Mouse (Mus musculus): ENCODE data around the gene Grtp1.

The Grtp1 gene

DNA sequence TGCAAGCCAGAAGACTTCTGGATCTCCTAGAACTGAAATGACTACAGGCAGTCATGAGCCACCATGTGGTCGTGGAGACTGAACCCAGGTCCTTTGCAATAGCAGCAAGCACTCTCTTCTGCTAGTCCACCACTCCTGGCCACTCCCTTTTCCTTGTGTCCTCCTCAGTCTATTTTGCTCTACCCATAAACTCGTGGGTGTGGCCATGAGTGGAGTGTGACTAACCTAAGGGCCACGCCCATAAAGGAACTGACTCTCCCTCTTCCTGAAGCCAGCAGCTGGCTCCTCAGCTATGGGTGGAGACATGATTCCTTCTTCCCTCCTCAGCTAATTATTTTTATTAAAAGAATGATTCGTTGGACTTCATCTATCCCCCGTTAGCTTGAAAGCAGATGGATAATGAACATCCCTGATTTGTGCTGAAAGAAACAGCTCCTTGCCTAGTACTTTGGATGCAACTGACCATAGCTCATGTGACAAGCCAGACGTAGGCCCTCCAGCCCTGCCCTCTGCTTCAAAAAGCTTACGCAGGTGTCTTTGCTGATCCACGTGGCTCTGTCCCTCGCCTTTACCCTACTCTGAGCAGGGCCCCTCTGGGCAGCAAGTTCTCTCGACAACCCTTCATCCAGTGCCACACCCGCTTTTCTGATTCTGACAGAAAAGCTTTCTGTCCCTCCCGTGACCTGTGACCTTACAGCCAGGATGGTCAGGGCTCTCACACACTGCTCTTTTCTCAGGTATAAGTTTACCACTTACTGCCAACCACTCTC lies 4.1 kb upstream of the Grtp1 start:
- no peak for DNase-seq (ENCODE audit: low spot score in 2 of 2)

DNA sequence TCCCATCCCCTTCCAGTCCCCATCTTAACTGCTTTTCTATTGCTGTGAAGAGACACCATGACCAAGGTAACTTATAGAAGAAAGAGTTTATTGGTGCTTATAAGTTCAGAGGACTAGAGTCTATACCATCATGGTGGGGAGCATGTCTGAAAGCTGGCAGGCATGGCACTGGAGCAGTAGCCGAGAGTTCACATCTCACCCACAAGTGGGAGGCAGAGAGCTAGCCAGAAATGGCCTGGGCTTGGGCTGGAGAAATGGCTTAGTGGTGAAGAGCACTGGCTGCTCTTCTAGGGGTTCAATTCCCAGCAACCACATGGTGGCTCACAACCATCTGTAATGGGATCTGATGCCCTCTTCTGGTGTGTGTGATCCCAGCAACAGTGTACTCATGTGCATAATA lies 3.1 kb upstream of the Grtp1 start:
- DNase-seq (ENCODE audit: low spot score in 2 of 2), result no peak

DNA sequence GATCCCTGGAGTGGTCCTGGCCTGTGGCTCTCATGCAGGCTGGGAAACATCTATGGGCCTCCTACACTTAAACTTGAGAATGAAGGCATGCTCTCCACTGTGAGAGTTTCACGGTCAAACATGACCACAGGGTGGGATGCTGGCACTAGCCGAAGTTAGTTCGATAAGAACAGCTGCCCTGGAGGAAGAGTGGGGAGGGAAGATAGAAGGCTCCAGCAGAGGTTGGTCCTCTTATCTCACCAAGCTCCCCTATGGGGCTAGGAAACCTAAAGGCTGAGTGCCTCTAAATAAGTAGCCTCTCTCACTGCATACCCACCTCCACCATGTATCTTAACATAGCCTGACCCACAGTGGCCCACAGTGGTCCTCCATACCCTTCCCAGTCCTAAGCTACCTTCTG lies 2.4 kb upstream of the Grtp1 start:
- DNase-seq (ENCODE audit: low spot score in 2 of 2), result no peak

DNA sequence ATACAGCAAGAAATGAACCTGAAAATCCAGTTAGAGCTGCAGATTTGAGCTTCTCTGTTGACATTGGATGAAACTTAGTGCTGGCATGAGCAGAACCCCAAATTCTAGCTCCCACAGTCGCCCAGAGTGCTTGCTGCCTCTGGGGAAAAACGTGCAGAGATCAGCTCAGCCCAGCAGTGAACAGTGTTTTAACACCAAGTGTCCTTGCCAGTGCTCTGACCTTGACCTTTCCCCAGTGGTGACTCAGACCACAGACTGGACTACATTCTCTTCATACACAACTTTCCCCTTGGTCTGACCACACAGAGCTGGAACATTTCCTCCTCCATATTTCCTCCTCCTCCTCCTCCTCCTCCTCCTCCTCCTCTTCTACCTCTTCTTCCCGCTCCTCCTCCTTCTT lies 1.6 kb upstream of the Grtp1 start:
- no peak for DNase-seq (ENCODE audit: low spot score in 2 of 2)

DNA sequence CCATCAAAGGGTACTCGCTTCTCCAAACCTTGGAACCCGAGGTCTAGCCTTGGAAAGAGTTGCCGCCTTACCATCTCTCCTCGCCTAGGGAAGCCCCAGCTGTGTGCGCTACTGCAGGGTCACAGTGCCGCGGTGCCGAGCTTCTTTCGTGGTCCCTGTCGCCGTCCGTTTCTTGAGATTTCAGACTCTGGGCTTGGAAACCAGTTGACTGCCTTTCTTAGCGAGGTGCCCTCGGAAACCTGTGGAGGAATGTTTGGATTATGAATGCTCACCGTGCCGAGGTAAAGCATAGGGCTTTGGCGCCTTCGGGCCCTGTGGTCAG lies 554 bp upstream of the Grtp1 start:
- no peak for DNase-seq (ENCODE audit: low spot score in 2 of 2)

DNA sequence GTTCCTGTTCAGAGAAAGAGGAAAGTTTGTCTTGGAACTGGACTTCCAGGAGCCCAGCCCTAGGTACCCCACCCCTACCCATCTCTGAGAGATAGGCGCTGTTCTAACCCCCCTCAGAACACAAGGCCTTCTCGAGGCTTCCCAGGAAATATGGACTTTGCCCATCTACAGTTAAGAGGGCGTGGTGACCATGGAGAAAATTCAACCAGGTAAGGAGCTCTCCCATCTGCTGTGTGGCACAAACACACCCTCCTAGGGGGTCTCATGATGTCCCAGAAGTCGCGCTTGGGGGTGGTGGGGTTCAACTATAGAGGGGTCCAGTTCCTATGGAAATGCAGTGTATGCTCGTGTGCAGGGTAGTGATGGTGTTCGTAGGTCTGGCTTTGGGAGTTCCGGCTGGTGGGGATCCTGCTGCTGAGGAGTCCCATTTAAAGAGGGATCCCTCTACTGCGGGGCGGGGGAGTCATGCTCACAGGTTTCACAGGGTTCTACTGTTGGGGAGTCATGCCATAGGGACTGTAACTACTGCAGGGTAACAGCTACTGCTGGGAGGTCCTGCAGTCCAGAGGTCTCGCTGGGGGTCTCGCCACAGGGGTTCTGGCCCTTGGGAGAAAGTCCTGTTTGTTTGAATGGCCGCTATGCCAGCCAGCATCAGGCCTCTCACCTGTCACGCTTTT lies 897 bp downstream of the Grtp1 start:
- DNase-seq (ENCODE audit: low spot score in 2 of 2), result no peak

DNA sequence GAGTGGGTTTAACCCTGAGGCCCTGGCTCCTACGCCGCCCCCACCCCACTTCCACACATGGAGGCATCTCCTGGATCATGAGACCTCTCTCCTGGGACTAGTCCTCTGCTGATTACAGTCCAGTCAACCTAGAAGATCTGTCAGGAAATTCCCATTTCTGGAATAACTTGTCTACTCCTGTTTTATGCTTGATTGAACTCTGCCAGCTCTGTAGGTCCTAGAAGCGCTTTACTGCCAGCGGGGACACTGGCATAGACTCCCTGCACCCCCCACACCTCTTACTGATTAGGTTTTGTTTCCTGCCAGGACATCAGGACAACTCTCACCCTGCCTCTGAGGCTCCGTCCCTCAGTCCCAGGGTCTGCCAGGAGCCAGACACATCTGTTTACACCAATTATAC lies 2.9 kb downstream of the Grtp1 start:
- no peak for DNase-seq (ENCODE audit: low spot score in 2 of 2)

DNA sequence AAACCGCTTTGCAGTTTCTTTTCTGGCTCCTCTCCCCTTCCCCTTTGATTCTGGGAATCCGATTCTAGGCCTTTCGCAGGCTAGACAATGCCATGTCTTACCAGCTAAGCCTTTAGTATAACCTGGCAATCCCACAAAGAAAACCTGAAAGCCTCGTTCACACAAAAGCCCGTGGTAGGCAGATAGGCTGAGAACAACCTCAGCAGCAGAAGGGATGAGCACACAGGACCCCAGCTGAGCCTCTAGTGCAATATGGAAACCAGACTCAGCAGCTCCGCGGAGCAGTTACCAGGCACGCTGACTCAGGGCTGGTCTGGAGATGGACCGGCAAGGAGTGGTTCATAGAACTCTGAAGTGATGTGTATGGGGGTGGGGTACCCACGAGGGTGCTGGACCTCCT lies 5.6 kb downstream of the Grtp1 start:
- DNase-seq (ENCODE audit: low spot score in 2 of 2), result no peak

DNA sequence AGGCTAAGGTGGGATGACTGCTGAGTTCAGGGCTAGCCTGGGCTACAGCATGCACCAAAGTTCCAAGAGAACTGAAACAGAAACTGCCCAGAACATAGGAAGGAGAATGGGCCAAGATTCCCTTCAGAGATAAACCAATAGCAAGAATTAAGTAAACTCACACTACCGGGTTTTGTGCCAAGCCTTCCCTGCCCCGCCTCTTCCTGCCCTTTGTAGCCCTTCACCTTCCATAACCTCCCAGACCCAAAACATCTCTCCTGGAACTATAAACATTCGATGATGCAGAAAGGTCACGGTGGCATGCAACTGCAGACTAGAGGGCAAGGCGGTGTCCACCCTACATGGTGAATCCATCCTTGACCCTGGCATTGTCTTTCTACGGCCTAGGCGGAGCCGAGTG lies 10.2 kb downstream of the Grtp1 start:
- DNase-seq (ENCODE audit: low spot score in 2 of 2), result no peak

DNA sequence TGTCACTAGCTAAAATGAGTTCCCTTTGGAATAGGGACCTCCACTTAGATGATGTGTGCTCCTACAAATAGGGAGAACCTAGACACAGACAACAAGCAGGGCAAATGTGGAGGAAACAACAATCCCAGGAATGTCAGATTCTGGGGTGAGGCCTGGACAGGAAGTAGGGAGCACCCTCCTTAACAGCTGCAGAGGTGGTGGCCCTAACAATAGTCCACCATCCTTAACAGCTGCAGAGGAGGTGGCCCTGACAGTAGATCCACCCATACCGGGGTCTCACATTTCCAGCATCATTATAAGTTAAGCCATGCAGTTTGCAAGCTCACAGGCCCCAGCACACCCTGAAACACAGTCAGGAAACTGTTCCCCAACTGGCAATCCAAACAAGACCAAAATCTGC lies 11.6 kb downstream of the Grtp1 start:
- DNase-seq (ENCODE audit: low spot score in 2 of 2), result no peak

DNA sequence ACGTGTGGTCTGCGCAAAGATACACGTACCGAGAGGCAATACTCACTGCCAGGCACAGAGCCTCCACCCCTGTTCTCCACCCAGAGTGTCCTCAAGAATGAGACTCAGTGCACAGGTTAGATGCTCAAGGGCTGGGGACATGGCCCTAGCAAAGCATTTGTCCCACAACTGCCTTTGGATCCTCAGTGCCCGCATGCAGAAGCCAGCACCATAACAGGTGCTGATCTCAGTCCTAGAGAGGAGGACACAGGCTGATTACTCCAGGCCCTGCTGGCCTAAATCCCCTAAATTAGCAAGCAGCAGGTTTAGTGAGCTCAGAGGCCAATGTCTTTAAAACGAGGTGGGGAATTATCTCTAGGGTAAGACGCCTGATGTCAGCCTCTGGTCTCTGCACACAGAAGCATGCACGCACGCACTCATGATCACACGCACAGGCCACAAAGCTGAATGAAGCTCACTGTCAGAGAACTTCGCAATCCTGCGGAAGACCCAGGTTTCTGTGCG lies 12.3 kb downstream of the Grtp1 start:
- no peak for DNase-seq (ENCODE audit: low spot score in 2 of 2)

DNA sequence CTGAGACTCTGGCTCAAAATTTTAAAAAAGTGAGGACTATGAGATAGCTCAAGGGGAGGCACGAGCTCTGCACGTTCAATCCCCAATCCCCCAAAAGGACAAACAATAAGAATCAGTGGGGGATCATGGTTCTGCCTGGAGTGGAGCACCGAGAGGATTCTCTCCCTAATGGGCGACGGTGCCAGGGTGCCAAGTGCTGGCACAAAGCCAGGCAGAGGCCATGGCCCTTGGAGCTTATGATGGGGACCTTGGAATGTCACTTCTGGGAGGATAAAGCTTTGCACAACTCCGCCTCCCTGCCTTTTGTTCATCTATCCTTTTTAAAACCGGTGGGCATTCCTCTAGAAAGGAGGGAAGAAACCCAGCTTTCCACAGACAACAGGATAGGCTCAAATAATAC lies 12.8 kb downstream of the Grtp1 start:
- no peak for DNase-seq (ENCODE audit: low spot score in 2 of 2)

DNA sequence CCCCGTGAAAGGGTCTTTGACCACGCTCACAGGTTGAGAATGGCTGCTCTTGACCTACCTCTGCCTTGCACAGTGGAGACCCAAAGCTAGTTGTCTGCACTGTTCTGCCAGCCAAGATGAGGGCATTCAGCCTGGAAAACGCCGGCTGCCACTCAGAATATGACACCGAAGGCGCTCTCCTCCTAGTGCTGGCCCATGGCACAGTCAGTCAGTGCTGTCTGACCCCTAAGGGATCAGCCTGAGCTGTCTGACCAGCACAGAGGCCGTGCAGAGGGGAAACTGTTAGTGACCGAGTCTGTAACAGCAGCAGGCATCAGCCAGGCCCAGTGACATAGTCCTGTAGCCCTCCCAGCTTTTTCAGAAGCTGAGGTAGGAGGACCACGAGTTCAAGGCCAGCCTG lies 13.2 kb downstream of the Grtp1 start:
- DNase-seq (ENCODE audit: low spot score in 2 of 2), result no peak

DNA sequence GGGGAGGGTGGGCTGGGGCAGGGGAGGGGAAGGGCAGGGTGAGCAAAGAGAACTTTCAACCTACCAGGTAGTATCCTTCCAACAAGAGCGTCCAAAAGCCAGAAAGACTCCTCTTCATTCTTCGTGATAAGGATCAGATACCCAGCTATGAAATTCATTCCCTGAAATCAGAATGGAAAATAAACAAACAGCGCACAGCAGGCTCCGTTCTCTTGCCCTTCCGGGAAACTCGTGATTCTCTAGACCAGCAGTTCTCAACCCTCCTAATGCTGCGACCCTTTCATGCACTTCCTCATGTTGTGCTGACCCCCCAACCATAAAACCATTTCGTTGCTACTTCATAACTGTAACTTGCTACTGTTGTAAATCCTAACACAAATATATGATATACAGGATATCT lies 13.6 kb downstream of the Grtp1 start:
- DNase-seq (ENCODE audit: low spot score in 2 of 2), result no peak

DNA sequence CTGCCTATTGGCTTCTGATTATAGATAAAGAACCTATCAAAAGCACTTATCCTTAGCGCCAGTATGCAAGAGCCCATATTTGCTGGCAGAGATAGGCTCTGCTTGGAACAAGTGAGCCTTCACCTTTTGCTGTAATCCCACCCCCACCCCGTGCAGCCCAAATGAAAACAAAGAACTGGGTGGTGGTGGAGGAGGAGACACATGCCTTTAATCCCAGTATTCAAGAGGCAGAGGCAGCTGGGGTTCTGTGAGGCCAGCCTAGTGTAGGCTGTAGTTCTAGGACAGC lies 18.8 kb downstream of the Grtp1 start:
- no peak for DNase-seq (ENCODE audit: low spot score in 2 of 2)

DNA sequence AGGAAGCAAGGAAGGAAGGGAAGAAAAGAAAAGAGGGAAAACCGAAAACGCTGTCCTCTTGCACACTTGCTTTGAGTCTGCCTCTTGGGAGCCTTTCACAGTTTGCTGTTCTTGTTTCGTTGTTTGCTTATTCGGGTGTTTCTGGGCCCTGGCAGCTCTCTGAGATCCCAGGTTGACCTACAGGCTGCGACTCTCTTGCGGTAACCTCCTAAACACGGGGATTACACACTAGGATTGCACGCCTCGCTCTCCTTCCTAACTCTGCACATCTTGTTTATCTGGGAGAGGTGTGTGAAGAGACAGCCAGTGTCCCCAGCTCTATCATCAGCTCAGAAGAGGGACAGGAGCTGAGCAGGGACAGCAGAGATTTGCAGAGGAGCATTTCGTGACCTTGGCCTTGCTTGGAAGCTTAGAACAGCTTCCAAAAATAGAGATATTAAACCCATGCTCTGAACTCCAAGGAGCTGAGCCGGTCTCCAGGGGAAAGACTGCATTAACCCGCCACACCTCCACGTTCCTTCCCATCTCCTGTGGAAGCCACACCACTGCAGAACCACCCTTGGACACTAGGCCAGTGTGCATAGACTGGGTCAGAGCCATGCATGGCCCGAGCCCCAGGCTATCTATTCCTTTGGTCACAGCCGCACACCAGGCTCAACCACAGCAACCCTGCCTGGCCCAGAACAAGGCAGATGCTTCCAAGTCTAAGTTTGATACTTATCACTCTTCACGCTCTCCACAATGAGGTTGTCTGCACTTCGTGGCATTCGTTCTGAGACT lies 19.3 kb downstream of the Grtp1 start:
- no peak for DNase-seq (ENCODE audit: low spot score in 2 of 2)

DNA sequence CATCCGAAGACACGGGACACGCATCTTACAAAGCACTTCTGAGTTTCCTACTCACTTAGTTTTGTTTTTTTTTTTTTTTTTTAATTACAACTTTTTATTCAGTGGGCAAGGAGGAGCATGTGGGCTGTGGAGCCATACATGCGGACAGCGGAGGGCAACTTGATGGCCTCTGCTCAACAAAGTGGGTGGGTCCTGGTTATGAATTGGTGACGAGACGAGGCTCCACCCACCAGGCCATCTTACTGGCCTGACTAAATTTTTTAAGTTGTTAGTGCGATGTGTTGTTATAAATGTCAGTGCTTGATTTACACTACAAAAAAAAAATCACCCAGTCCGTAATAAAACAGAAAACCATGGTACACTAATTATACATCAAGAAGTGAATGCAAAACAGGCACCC lies 20.0 kb downstream of the Grtp1 start:
- DNase-seq (ENCODE audit: low spot score in 2 of 2), result no peak

DNA sequence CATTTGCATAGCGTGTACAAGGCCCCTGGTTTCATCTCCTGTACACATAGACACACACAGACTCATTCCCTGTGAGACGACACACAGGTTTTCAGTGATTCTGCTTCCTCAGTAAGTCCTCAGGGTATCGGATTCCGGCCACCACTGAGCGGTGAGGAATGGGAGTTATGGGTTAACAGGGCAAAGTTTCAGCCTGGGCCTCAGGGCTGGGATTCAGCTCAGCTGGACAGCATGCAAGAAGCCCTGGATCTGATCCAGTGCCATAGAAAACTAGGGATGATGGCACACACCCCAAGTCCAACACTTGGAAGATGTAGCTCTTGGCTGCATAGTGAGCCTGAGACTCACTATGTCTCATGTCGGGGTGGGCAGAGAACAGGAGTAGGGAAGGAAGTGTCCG lies 20.5 kb downstream of the Grtp1 start:
- no peak for DNase-seq (ENCODE audit: low spot score in 2 of 2)

DNA sequence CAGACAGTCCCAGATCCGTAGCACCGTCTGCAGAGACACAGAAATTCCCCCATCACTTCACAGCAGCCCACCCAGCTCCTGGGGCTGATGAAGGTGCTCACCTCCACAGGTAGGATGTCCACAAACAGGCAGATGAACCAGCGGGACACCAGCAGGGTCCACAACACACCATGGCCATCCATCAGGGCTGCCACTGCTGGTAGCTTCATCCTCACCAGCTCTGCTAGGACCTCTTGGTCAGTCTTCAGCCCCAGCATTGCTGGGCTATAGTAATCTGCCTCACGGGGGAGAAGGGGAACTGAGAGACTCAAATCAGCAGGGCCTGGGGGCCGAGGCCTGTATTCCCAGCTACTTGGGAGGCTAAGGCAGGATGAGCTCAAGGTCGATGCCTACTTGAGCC lies 20.9 kb downstream of the Grtp1 start:
- DNase-seq (ENCODE audit: low spot score in 2 of 2), result no peak

DNA sequence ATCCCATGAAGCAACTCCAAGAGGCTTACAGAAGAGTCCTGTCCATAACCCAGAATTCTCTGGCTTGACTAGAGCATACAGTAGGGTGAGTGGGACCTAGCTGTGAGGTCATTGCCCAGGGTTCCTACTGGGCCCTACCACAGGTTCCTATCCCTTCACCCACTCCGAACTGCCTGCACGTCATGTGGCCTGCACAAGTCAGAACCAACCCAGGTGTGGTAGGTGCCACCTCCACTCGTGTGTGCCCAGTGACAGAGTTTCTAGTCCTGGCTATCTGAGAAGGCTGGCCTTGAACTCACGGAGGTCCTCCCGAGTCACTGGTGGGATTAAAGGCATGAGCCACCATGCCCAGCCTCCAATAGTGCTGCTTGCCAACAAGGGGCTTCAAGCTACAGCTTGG lies 22.3 kb downstream of the Grtp1 start:
- DNase-seq (ENCODE audit: low spot score in 2 of 2), result no peak

DNA sequence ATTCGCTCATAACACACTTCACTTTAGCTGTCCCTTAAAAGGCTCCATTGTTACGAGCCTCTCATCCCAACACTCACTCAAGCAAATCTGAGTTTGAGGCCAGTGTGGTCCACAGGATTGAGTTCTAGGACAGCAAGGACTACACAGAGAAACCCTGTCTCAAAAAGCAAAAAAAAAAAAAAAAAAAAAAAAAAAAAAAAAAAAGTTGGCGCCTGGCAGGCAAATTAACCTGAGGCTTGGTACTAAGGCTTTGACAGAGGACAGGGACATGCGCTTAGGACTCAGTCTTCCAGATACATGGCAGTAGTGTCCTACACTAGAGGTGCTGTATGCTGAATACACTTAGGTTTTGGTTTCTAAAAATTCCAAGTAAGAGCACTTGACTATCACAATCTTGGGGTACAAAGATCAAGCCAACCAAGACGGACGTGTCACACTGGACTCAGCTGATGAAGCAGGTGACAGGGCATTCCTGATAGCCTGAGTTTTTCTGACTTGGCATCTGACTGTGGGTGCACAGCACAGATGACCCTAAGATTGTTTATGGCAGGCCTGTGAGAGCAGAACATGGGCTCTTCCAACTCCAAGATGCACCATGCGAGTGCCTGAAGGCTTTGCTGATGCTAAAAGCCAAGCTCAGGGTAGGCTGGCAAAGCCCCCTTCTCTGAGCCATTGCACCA lies 23.1 kb downstream of the Grtp1 start:
- no peak for DNase-seq (ENCODE audit: low spot score in 2 of 2)

DNA sequence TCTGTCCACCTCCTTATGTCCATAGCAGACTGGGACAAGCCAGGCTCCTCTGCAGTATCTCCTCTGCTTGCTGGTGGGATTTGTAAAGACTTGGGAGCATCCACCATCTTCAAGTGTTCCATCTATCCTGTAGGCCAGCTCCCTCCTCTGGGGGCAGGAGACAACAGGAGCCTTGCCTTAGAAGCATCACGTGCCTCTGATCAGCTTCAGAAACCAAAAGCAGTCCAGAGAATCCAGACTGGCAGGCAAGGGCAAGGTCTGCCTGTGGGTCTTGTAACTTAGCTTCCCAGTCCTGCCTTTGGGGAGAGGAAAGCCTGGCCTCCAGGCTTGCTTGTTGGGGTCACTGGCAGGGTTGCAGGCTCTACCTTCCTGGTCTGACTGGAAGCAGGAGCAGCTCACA lies 24.8 kb downstream of the Grtp1 start:
- no peak for DNase-seq (ENCODE audit: low spot score in 2 of 2)

DNA sequence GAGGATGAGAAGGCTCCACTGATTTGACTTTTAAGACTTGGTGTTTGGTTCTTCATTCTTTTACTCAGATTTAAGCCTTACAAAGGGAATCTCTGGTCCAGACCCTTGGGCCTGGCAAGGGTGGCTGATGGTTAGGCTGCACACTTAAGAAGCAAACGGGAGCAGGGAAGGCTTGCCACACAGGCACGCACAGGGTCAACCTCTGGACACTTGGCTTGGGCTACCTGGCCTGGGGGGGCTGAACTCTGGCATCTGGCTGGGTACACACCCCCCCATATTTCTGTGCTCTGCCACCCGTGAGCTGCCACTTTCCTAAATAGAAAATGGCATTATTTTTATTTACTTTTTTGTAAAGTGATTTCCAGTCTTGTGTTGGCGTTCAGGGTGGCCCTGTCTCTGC lies 25.6 kb downstream of the Grtp1 start:
- DNase-seq (ENCODE audit: low spot score in 2 of 2), result no peak

Data from frontal cortex, postnatal 14 days (tissue).